Mouse (Mus musculus): Measurements from ENCODE around the gene Cd247.

Cd247 gene

GRCm38 (mm10) chr1:165788511-165788910, at the start of gene Cd247:
Cd247 (plus strand) TSS chr1:165788681.
- in situ Hi-C loops (cut with MboI; ENCODE audit: unreplicated experiment in 2 of 2) = no loop called here

GRCm38 (mm10) chr1:165738985-165739384, 49.5 kb upstream of the Cd247 start:
- in situ Hi-C loops (cut with MboI; ENCODE audit: unreplicated experiment in 2 of 2) = loop anchor here (5.0 to 25.0 kb wide), 3 partner anchors 77 to 277 kb away; partner anchors contain the start of genes Dcaf6 (in 1 of the 2) and Mpc2 (in 1 of the 2)

- in situ Hi-C loops (cut with MboI; ENCODE audit: unreplicated experiment in 2 of 2) = loop anchor here in 1 of 2 experiments (25.0 kb wide), 1 partner anchor 280 kb away; the partner anchor contains the start of genes Dcaf6 and Mpc2
These were observed 46.5 kb upstream of the Cd247 start for GRCm38 (mm10) chr1:165741989-165742388.

GRCm38 (mm10) chr1:165748053-165748452, 40.4 kb upstream of the Cd247 start:
- in situ Hi-C loops (cut with MboI; ENCODE audit: unreplicated experiment in 2 of 2) = loop anchor here in 1 of 2 experiments (25.0 kb wide), 1 partner anchor 286 kb away; the partner anchor contains the start of genes Dcaf6 and Mpc2

GRCm38 (mm10) chr1:165751142-165751541, 37.3 kb upstream of the Cd247 start:
- in situ Hi-C loops (cut with MboI; ENCODE audit: unreplicated experiment in 2 of 2) = loop anchor here in 1 of 2 experiments (25.0 kb wide), 1 partner anchor 289 kb away; the partner anchor contains the start of genes Dcaf6 and Mpc2

GRCm38 (mm10) chr1:165751838-165752237, 36.6 kb upstream of the Cd247 start:
- in situ Hi-C loops (cut with MboI; ENCODE audit: unreplicated experiment in 2 of 2) = loop anchor here in 1 of 2 experiments (25.0 kb wide), 1 partner anchor 290 kb away; the partner anchor contains the start of genes Dcaf6 and Mpc2

- in situ Hi-C loops (cut with MboI; ENCODE audit: unreplicated experiment in 2 of 2) = loop anchor here in 1 of 2 experiments (25.0 kb wide), 1 partner anchor 292 kb away; the partner anchor contains the start of genes Dcaf6 and Mpc2
These were observed 34.3 kb upstream of the Cd247 start for GRCm38 (mm10) chr1:165754205-165754604.

GRCm38 (mm10) chr1:165755194-165755593, 33.3 kb upstream of the Cd247 start:
- in situ Hi-C loops (cut with MboI; ENCODE audit: unreplicated experiment in 2 of 2) = loop anchor here in 1 of 2 experiments (25.0 kb wide), 1 partner anchor 293 kb away; the partner anchor contains the start of genes Dcaf6 and Mpc2

GRCm38 (mm10) chr1:165761522-165762305, 26.8 kb upstream of the Cd247 start:
- in situ Hi-C loops (cut with MboI; ENCODE audit: unreplicated experiment in 2 of 2) = loop anchor here in 1 of 2 experiments (25.0 kb wide), 1 partner anchor 299 kb away; the partner anchor contains the start of genes Dcaf6 and Mpc2

GRCm38 (mm10) chr1:165762498-165762897, 26.0 kb upstream of the Cd247 start:
- in situ Hi-C loops (cut with MboI; ENCODE audit: unreplicated experiment in 2 of 2) = loop anchor here in 1 of 2 experiments (25.0 kb wide), 1 partner anchor 300 kb away; the partner anchor contains the start of genes Dcaf6 and Mpc2

- in situ Hi-C loops (cut with MboI; ENCODE audit: unreplicated experiment in 2 of 2) = loop anchor here in 1 of 2 experiments (25.0 kb wide), 1 partner anchor 301 kb away; the partner anchor contains the start of genes Dcaf6 and Mpc2
These were observed 25.4 kb upstream of the Cd247 start for GRCm38 (mm10) chr1:165762914-165763634.

- in situ Hi-C loops (cut with MboI; ENCODE audit: unreplicated experiment in 2 of 2) = loop anchor here in 1 of 2 experiments (25.0 kb wide), 1 partner anchor 302 kb away; the partner anchor contains the start of genes Dcaf6 and Mpc2
These were observed 24.7 kb upstream of the Cd247 start, which contains the start of gene Creg1 for GRCm38 (mm10) chr1:165763635-165764372. Creg1 (plus strand) TSS chr1:165763746.

GRCm38 (mm10) chr1:165764571-165764970, 23.9 kb upstream of the Cd247 start:
- in situ Hi-C loops (cut with MboI; ENCODE audit: unreplicated experiment in 2 of 2) = loop anchor here in 1 of 2 experiments (25.0 kb wide), 1 partner anchor 302 kb away; the partner anchor contains the start of genes Dcaf6 and Mpc2

GRCm38 (mm10) chr1:165765041-165765440, 23.4 kb upstream of the Cd247 start:
- in situ Hi-C loops (cut with MboI; ENCODE audit: unreplicated experiment in 2 of 2) = loop anchor here in 1 of 2 experiments (25.0 kb wide), 1 partner anchor 303 kb away; the partner anchor contains the start of genes Dcaf6 and Mpc2

- in situ Hi-C loops (cut with MboI; ENCODE audit: unreplicated experiment in 2 of 2) = loop anchor here in 1 of 2 experiments (25.0 kb wide), 1 partner anchor 303 kb away; the partner anchor contains the start of genes Dcaf6 and Mpc2
These were observed 22.7 kb upstream of the Cd247 start for GRCm38 (mm10) chr1:165765651-165766294.

- in situ Hi-C loops (cut with MboI; ENCODE audit: unreplicated experiment in 2 of 2) = loop anchor here in 1 of 2 experiments (25.0 kb wide), 1 partner anchor 304 kb away; the partner anchor contains the start of genes Dcaf6 and Mpc2
These were observed 22.1 kb upstream of the Cd247 start for GRCm38 (mm10) chr1:165766295-165766890.

GRCm38 (mm10) chr1:165768894-165769512, 19.5 kb upstream of the Cd247 start:
- in situ Hi-C loops (cut with MboI; ENCODE audit: unreplicated experiment in 2 of 2) = loop anchor here in 1 of 2 experiments (25.0 kb wide), 1 partner anchor 307 kb away; the partner anchor contains the start of genes Dcaf6 and Mpc2
